ENCODE assay signal across 7 mouse cellular contexts in the genomic region with DNA sequence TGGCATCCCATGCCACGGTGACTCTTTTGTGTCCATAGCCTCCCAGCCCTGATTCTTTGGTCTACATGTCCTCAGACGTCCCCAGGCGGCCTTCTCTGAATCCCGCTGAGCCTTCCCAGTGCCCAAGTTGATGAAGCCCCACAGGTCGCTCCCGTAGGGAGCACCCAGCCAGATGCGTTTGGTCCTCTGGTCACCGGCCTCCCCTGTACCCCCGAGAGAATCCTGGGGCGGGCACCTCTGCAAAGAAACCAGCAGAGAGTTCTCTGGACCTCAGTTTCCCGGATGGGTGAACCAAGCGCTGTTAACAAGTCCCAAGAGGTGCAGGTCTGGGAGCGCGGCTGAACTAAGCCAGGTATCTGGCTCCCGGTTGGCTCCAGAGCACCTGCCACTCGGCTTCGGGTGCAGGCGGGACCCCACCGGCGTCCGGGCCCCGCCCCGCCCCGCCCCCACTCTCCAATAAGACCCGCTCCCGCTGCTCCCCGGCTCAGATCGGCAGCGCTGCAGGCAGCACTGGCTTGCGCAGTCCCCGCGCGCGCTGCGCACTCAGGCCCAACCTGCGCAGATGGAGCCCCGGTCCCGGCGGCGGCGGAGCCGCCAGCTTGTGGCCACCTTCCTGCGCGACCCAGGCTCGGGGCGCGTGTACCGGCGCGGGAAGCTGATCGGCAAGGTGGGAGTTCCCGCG. TPM values are rescaled to one million over a fixed set of nuclear protein-coding genes. Genes with fewer than 3 reads are reported as not detected.
A peak's percentile ranks its signal among the peaks of the same experiment; 100 is the strongest.
DNase-seq lines count a peak whose midpoint lies in the region; ATAC-seq and TF ChIP-seq lines count a peak whose summit lies in the region.

A gene (plus strand): TSS at position 459 of the 682 bp plus-strand sequence.

- H3K9ac ChIP-seq in forebrain, postnatal 0 days = peak within 1 kb of the TSS; percentile 33; the same call in 1 of the 2 replicates
- peak within 1 kb of the TSS; percentile 62 for H3K9ac ChIP-seq in midbrain, postnatal 0 days (replicated peaks; ENCODE audit: low read length, poor library complexity, severe bottlenecking)

- peak within 1 kb of the TSS; percentile 50 for H3K4me3 ChIP-seq in left cerebral cortex, adult 2 months
- peak within 1 kb of the TSS; percentile 40 for H3K4me3 ChIP-seq in forebrain, postnatal 0 days (ENCODE audit: low read depth, low read length)
- H3K4me3 ChIP-seq in midbrain, postnatal 0 days (ENCODE audit: low read depth, low read length) = peak within 1 kb of the TSS; percentile 50

- H3K27me3 ChIP-seq in forebrain, postnatal 0 days (ENCODE audit: insufficient read depth, low read length) = peaks cover 57% of the 10 kb centered on the region
- peaks cover 52% of the 10 kb centered on the region for H3K27me3 ChIP-seq in midbrain, postnatal 0 days (ENCODE audit: insufficient read depth, low read length)

- peak within 1 kb of the TSS; percentile 71 for H3K4me2 ChIP-seq in forebrain, postnatal 0 days (ENCODE audit: low read depth)
- H3K4me2 ChIP-seq in midbrain, postnatal 0 days (ENCODE audit: low read depth, low read length, poor library complexity, severe bottlenecking) = peak within 1 kb of the TSS; percentile 82

- H3K36me3 ChIP-seq in forebrain, postnatal 0 days (ENCODE audit: insufficient read depth) = no peaks in the 10 kb centered on the region
- no peaks in the 10 kb centered on the region for H3K36me3 ChIP-seq in midbrain, postnatal 0 days (ENCODE audit: insufficient read depth, low read length)

- DNase-seq in left cerebral cortex, adult 2 months (ENCODE audit: extremely low spot score in 1 of 2, low spot score in 2 of 2) = peak in 1 of 2 experiments; percentile 49
- DNase-seq in left cerebral cortex, adult 11 months (ENCODE audit: low spot score) = no peak
- DNase-seq in cerebellum, adult 9-11 months = peak; percentile 84
- DNase-seq in forebrain, postnatal 0 days = no peak
- no peak for DNase-seq in midbrain, postnatal 0 days (ENCODE audit: low spot score)
- DNase-seq in gastrocnemius, postnatal 36 days = no peak
- DNase-seq in lung, adult 18-20 months = no peak

- no peaks in the 10 kb centered on the region for H3K4me1 ChIP-seq in forebrain, postnatal 0 days (ENCODE audit: insufficient read depth)
- peaks cover 8% of the 10 kb centered on the region; the same call in 1 of the 2 replicates for H3K4me1 ChIP-seq in midbrain, postnatal 0 days (ENCODE audit: insufficient read depth, low read length)

- 2% methylated on average over 49 of the region's 53 CpGs for WGBS in forebrain, postnatal 0 days
- under 1% methylated on average over 52 of the region's 53 CpGs for WGBS in midbrain, postnatal 0 days

- no peaks in the 10 kb centered on the region for H3K9me3 ChIP-seq in forebrain, postnatal 0 days (ENCODE audit: low read length)
- H3K9me3 ChIP-seq in midbrain, postnatal 0 days (ENCODE audit: low read length) = no peaks in the 10 kb centered on the region

- TF ChIP-seq CTCF in left cerebral cortex, adult 2 months (IDR thresholded peaks at IDR 0.05) = no peak
- TF ChIP-seq CTCF in forebrain, postnatal 0 days (IDR thresholded peaks at IDR 0.05; ENCODE audit: low read depth) = no peak
- no peak for TF ChIP-seq CTCF in midbrain, postnatal 0 days (IDR thresholded peaks at IDR 0.05)

- intact Hi-C loops in left cerebral cortex, adult 2 months (cut with DNase I) = loop anchor here (2.0 kb wide), 1 partner anchor 15 kb away; no protein-coding TSS in a partner anchor
- intact Hi-C loops in gastrocnemius, postnatal 36 days (cut with DNase I) = no loop called here

- peak; percentile 44; the same call in 1 of the 2 replicates for ATAC-seq in forebrain, postnatal 0 days
- no peak for ATAC-seq in midbrain, postnatal 0 days (ENCODE audit: low FRiP score)

- peak within 1 kb of the TSS; percentile 40 for H3K27ac ChIP-seq in left cerebral cortex, adult 2 months
- H3K27ac ChIP-seq in forebrain, postnatal 0 days (ENCODE audit: low read depth, low read length) = no peak within 1 kb of the TSS
- no peak within 1 kb of the TSS for H3K27ac ChIP-seq in midbrain, postnatal 0 days (ENCODE audit: low read depth, low read length)

RNA-seq across cellular contexts. Expression of the gene that starts here (rescaled TPM):
- 10 to 100 TPM; 27.3 to 37.9 TPM for total RNA-seq in left cerebral cortex, adult 2 months (2021)
- total RNA-seq in forebrain, postnatal 0 days (2014; rRNA removed) = 8.3 and 12.9 TPM in 2 replicates
- 4.6 and 7.4 TPM in 2 replicates for polyA plus RNA-seq in forebrain, postnatal 0 days (2015; fragmentation: Nextera tagmentation; extraction: Ambion mirVana)
- total RNA-seq in midbrain, postnatal 0 days (2014; rRNA removed) = 17.5 and 23.1 TPM in 2 replicates
- polyA plus RNA-seq in midbrain, postnatal 0 days (2015; fragmentation: Nextera tagmentation; extraction: Ambion mirVana) = 12.5 and 12.8 TPM in 2 replicates
- under 1 TPM; 0.15 to 0.20 TPM for total RNA-seq in gastrocnemius, postnatal 36 days (2021)
